ENCODE assay signal across 8 mouse cellular contexts in the genomic region with DNA sequence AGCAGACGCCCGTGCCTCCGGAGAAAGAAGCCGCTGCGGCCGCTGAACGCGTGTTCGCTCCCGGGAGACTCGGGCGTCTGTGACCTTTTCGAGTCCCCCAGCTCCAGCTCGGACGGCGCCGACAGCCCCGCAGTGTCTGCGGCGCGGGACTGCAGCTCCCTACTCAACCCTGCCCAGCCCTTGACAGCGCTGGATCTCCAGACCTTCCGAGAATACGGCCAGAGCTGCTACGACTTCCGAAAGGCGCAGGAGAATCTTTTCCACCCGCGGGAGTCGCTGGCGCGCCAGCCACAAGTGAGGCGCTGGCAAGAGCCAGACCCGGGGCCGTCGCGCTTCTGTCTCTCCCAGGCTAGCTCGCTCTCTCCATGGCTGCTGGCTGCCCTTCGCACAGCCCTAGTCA. TPM values are rescaled to one million over a fixed set of nuclear protein-coding genes. Genes with fewer than 3 reads are reported as not detected.
A peak's percentile ranks its signal among the peaks of the same experiment; 100 is the strongest.
DNase-seq lines count a peak whose midpoint lies in the region; ATAC-seq and TF ChIP-seq lines count a peak whose summit lies in the region.

No protein-coding gene starts in this region.

- peaks cover 4 to 24% of the 10 kb centered on the region in 2 experiments; a peak in 3 of 4 replicates for H3K4me1 ChIP-seq in heart, embryonic 14.5 days (ENCODE audit: control insufficient read depth in 2 of 2, insufficient read depth in 2 of 2, low read length in 2 of 2)
- peaks cover 11% of the 10 kb centered on the region; the same call in 1 of the 2 replicates for H3K4me1 ChIP-seq in G1E (ENCODE audit: insufficient read depth, low read depth, low read length)
- peaks cover 26% of the 10 kb centered on the region for H3K4me1 ChIP-seq in forebrain, embryonic 11.5 days (replicated peaks; ENCODE audit: control insufficient read depth, insufficient read depth, low read length)
- peaks cover 14% of the 10 kb centered on the region for H3K4me1 ChIP-seq in liver, embryonic 11.5 days (replicated peaks; ENCODE audit: control insufficient read depth, insufficient read depth, low read length)
- peaks cover 5% of the 10 kb centered on the region; the same call in 1 of the 2 replicates for H3K4me1 ChIP-seq in stomach, postnatal 0 days (replicated peaks; ENCODE audit: control insufficient read depth, insufficient read depth)

- no peaks in the 10 kb centered on the region for H3K36me3 ChIP-seq in heart, embryonic 14.5 days (ENCODE audit: control insufficient read depth, insufficient read depth, low read length)
- no peaks in the 10 kb centered on the region for H3K36me3 ChIP-seq in G1E (replicated peaks)
- no peaks in the 10 kb centered on the region for H3K36me3 ChIP-seq in forebrain, embryonic 11.5 days (ENCODE audit: control insufficient read depth, insufficient read depth, low read length)
- no peaks in the 10 kb centered on the region for H3K36me3 ChIP-seq in liver, embryonic 11.5 days (ENCODE audit: control insufficient read depth, insufficient read depth, low read length)
- H3K36me3 ChIP-seq in stomach, postnatal 0 days (ENCODE audit: control insufficient read depth, insufficient read depth, low read length): no peaks in the 10 kb centered on the region

- 0 out of 2 replicates have a peak, but pooled peaks have one; percentile 14 for ATAC-seq in heart, embryonic 14.5 days (ENCODE audit: insufficient number of reproducible peaks, insufficient read depth, low FRiP score, low read depth)
- ATAC-seq in G1E (ENCODE audit: extremely low read depth, insufficient number of reproducible peaks, low FRiP score, poor library complexity, severe bottlenecking): no peak
- ATAC-seq in forebrain, embryonic 11.5 days (replicated peaks; ENCODE audit: low FRiP score): peak; percentile 35
- ATAC-seq in liver, embryonic 11.5 days (replicated peaks; ENCODE audit: low FRiP score): 0 out of 2 replicates have a peak, but pooled peaks have one; percentile 7
- ATAC-seq in stomach, postnatal 0 days (ENCODE audit: low FRiP score, low TSS enrichment): peak; percentile 33; the same call in 1 of the 2 replicates

- TF ChIP-seq CTCF in G1E (IDR thresholded peaks at IDR 0.05; ENCODE audit: low read depth, low read length): no peak
- TF ChIP-seq CTCF in stomach, postnatal 0 days (IDR thresholded peaks at IDR 0.05; ENCODE audit: low read depth): no peak

- peak overlapping the region; percentile 60 for H3K9ac ChIP-seq in heart, embryonic 14.5 days (ENCODE audit: low read length)
- H3K9ac ChIP-seq in forebrain, embryonic 11.5 days (ENCODE audit: low read length): peak overlapping the region; percentile 37
- no peak overlapping the region for H3K9ac ChIP-seq in liver, embryonic 11.5 days (ENCODE audit: low read depth, low read length)
- peak overlapping the region; percentile 56 for H3K9ac ChIP-seq in stomach, postnatal 0 days (ENCODE audit: low read length)

- no peak for TF ChIP-seq EP300 in stomach, postnatal 0 days (optimal IDR thresholded peaks at IDR 0.05)

- WGBS in heart, embryonic 14.5 days: under 1% methylated on average over 39 of the region's 39 CpGs
- WGBS in forebrain, embryonic 11.5 days: under 1% methylated on average over 39 of the region's 39 CpGs
- WGBS in liver, embryonic 11.5 days: under 1% methylated on average over 39 of the region's 39 CpGs
- under 1% methylated on average over 39 of the region's 39 CpGs for WGBS in stomach, postnatal 0 days

- peak overlapping the region; percentile 98 for H3K4me2 ChIP-seq in heart, embryonic 14.5 days (ENCODE audit: low read length)
- peak overlapping the region; percentile 92 for H3K4me2 ChIP-seq in forebrain, embryonic 11.5 days (ENCODE audit: low read depth, low read length, severe bottlenecking)
- peak overlapping the region; percentile 96 for H3K4me2 ChIP-seq in liver, embryonic 11.5 days
- peak overlapping the region; percentile 99 for H3K4me2 ChIP-seq in stomach, postnatal 0 days (replicated peaks; ENCODE audit: low read depth)

- intact Hi-C loops in left cerebral cortex, postnatal 36 days (cut with DNase I): loop anchor here (2.0 to 5.0 kb wide), 2 partner anchors 47 to 61 kb away; partner anchors contain the start of genes Cdc20b, Dhx29 and Mtrex

- H3K9me3 ChIP-seq in heart, embryonic 14.5 days (ENCODE audit: control insufficient read depth, low read length): no peaks in the 10 kb centered on the region
- H3K9me3 ChIP-seq in G1E (replicated peaks): peaks cover 5% of the 10 kb centered on the region
- no peaks in the 10 kb centered on the region for H3K9me3 ChIP-seq in forebrain, embryonic 11.5 days (ENCODE audit: control insufficient read depth, low read length)
- no peaks in the 10 kb centered on the region for H3K9me3 ChIP-seq in liver, embryonic 11.5 days (ENCODE audit: control insufficient read depth, low read length)
- H3K9me3 ChIP-seq in stomach, postnatal 0 days (ENCODE audit: control insufficient read depth, low read length): no peaks in the 10 kb centered on the region

- DNase-seq in heart, postnatal 4 days: no peak
- DNase-seq in G1E (ENCODE audit: low spot score): no peak
- DNase-seq in forebrain, embryonic 11.5 days (ENCODE audit: low spot score): no peak
- peak; percentile 47 for DNase-seq in liver, embryonic 11.5 days (ENCODE audit: low spot score)
- DNase-seq in stomach, postnatal 0 days (ENCODE audit: low spot score): no peak
- DNase-seq in left cerebral cortex, postnatal 36 days (ENCODE audit: low spot score in 2 of 2): no peak
- DNase-seq in gastrocnemius, postnatal 10 days: no peak

- peaks cover 71% of the 10 kb centered on the region for H3K27me3 ChIP-seq in heart, embryonic 14.5 days (ENCODE audit: control insufficient read depth, insufficient read depth, low read length)
- H3K27me3 ChIP-seq in G1E (ENCODE audit: insufficient read depth, low read length): peaks cover 56% of the 10 kb centered on the region
- peaks cover 64% of the 10 kb centered on the region for H3K27me3 ChIP-seq in forebrain, embryonic 11.5 days (ENCODE audit: control insufficient read depth, insufficient read depth, low read length)
- H3K27me3 ChIP-seq in liver, embryonic 11.5 days (replicated peaks; ENCODE audit: control insufficient read depth, insufficient read depth, low read length): peaks cover 81% of the 10 kb centered on the region
- H3K27me3 ChIP-seq in stomach, postnatal 0 days (ENCODE audit: control insufficient read depth, insufficient read depth, low read length): peaks cover 10% of the 10 kb centered on the region; the same call in 1 of the 2 replicates

- H3K4me3 ChIP-seq in heart, embryonic 14.5 days (ENCODE audit: control insufficient read depth in 1 of 2, insufficient read depth in 1 of 2, low read depth in 1 of 2, low read length in 2 of 2): peak overlapping the region; percentile 51
- peak overlapping the region; percentile 50; the same call in 1 of the 2 replicates for H3K4me3 ChIP-seq in G1E (ENCODE audit: low read depth, low read length)
- H3K4me3 ChIP-seq in forebrain, embryonic 11.5 days (ENCODE audit: low read depth, low read length): peak overlapping the region; percentile 43
- peak overlapping the region; percentile 53 for H3K4me3 ChIP-seq in liver, embryonic 11.5 days (ENCODE audit: low read depth, low read length)
- peak overlapping the region; percentile 54 for H3K4me3 ChIP-seq in stomach, postnatal 0 days (ENCODE audit: low read depth, low read length)

- no peak overlapping the region for H3K27ac ChIP-seq in heart, embryonic 14.5 days (replicated peaks in 1 of 2; ENCODE audit: control insufficient read depth in 1 of 2, insufficient read depth in 1 of 2, low read depth in 2 of 2, low read length in 2 of 2)
- no peak overlapping the region for H3K27ac ChIP-seq in forebrain, embryonic 11.5 days (ENCODE audit: low read depth, low read length)
- no peak overlapping the region for H3K27ac ChIP-seq in liver, embryonic 11.5 days (ENCODE audit: low read depth, low read length)
- 0 out of 2 replicates have a peak overlapping the region, but pooled peaks have one; percentile 18 for H3K27ac ChIP-seq in stomach, postnatal 0 days (replicated peaks)

RNA-seq across cellular contexts. Expression of gene Ccno, which starts 0.4 kb away (rescaled TPM):
- 0.11 and 0.63 TPM in 2 replicates for polyA plus RNA-seq in heart, embryonic 14.5 days (2014; fragmentation: Nextera tagmentation; extraction: Ambion mirVana)
- under 1 TPM in 1 of 2 experiments, not detected in 1; 0.16 TPM for total RNA-seq in heart, postnatal 4 days (2021)
- total RNA-seq in G1E (2014; fragmentation: Nextera tagmentation) (not detected in 2 replicates), G1E (2017) (0.05 and 0.06 TPM in 2 replicates)
- not detected in 2 replicates for polyA plus RNA-seq in G1E (2012)
- polyA plus RNA-seq in forebrain, embryonic 11.5 days (2014; fragmentation: Nextera tagmentation; extraction: Ambion mirVana): 5.3 and 7.3 TPM in 2 replicates
- polyA plus RNA-seq in liver, embryonic 11.5 days (2014; fragmentation: Nextera tagmentation; extraction: Ambion mirVana): 0.08 TPM in 1 of 2 replicates, not detected in the other
- polyA plus RNA-seq in stomach, postnatal 0 days (2015; fragmentation: Nextera tagmentation; extraction: Ambion mirVana): 0.21 and 0.41 TPM in 2 replicates
- 1 to 10 TPM; 1.7 to 1.8 TPM for total RNA-seq in left cerebral cortex, postnatal 36 days (2021)
- under 1 TPM; 0.21 to 0.23 TPM for total RNA-seq in gastrocnemius, postnatal 10 days (2021)

RNA-seq across cellular contexts. Expression of gene Mcidas, which starts 5.7 kb away (rescaled TPM):
- polyA plus RNA-seq in heart, embryonic 14.5 days (2014; fragmentation: Nextera tagmentation; extraction: Ambion mirVana): not detected in 2 replicates
- not detected for total RNA-seq in heart, postnatal 4 days (2021)
- total RNA-seq in G1E (2014; fragmentation: Nextera tagmentation) (not detected in 2 replicates), G1E (2017) (0.05 TPM in 1 of 2 replicates, not detected in the other)
- polyA plus RNA-seq in G1E (2012): not detected in 2 replicates
- 3.4 TPM in 2 replicates for polyA plus RNA-seq in forebrain, embryonic 11.5 days (2014; fragmentation: Nextera tagmentation; extraction: Ambion mirVana)
- polyA plus RNA-seq in liver, embryonic 11.5 days (2014; fragmentation: Nextera tagmentation; extraction: Ambion mirVana): not detected in 2 replicates
- polyA plus RNA-seq in stomach, postnatal 0 days (2015; fragmentation: Nextera tagmentation; extraction: Ambion mirVana): 0.11 and 0.17 TPM in 2 replicates
- total RNA-seq in left cerebral cortex, postnatal 36 days (2021): under 1 TPM; 0.39 to 0.69 TPM
- total RNA-seq in gastrocnemius, postnatal 10 days (2021): not detected

RNA-seq across cellular contexts. Expression of gene Cdc20b, which starts 46.9 kb away (rescaled TPM):
- polyA plus RNA-seq in heart, embryonic 14.5 days (2014; fragmentation: Nextera tagmentation; extraction: Ambion mirVana): 0.12 TPM in 1 of 2 replicates, not detected in the other
- not detected for total RNA-seq in heart, postnatal 4 days (2021)
- total RNA-seq in G1E (2014; fragmentation: Nextera tagmentation) (not detected in 2 replicates), G1E (2017) (not detected in 2 replicates)
- not detected in 2 replicates for polyA plus RNA-seq in G1E (2012)
- polyA plus RNA-seq in forebrain, embryonic 11.5 days (2014; fragmentation: Nextera tagmentation; extraction: Ambion mirVana): 0.57 and 0.73 TPM in 2 replicates
- not detected in 2 replicates for polyA plus RNA-seq in liver, embryonic 11.5 days (2014; fragmentation: Nextera tagmentation; extraction: Ambion mirVana)
- not detected in 2 replicates for polyA plus RNA-seq in stomach, postnatal 0 days (2015; fragmentation: Nextera tagmentation; extraction: Ambion mirVana)
- total RNA-seq in left cerebral cortex, postnatal 36 days (2021): not detected
- not detected for total RNA-seq in gastrocnemius, postnatal 10 days (2021)

RNA-seq across cellular contexts. Expression of gene Gpx8, which starts 58.2 kb away (rescaled TPM):
- 126 and 147 TPM in 2 replicates for polyA plus RNA-seq in heart, embryonic 14.5 days (2014; fragmentation: Nextera tagmentation; extraction: Ambion mirVana)
- 10 to 100 TPM; 59.5 to 61.2 TPM for total RNA-seq in heart, postnatal 4 days (2021)
- total RNA-seq in G1E (2014; fragmentation: Nextera tagmentation): not detected in 2 replicates
- total RNA-seq in G1E (2017): 0.16 TPM in 1 of 2 replicates, not detected in the other
- polyA plus RNA-seq in G1E (2012): not detected in 2 replicates
- 89.4 and 92.9 TPM in 2 replicates for polyA plus RNA-seq in forebrain, embryonic 11.5 days (2014; fragmentation: Nextera tagmentation; extraction: Ambion mirVana)
- 43.0 and 43.4 TPM in 2 replicates for polyA plus RNA-seq in liver, embryonic 11.5 days (2014; fragmentation: Nextera tagmentation; extraction: Ambion mirVana)
- 96.8 and 104 TPM in 2 replicates for polyA plus RNA-seq in stomach, postnatal 0 days (2015; fragmentation: Nextera tagmentation; extraction: Ambion mirVana)
- total RNA-seq in left cerebral cortex, postnatal 36 days (2021): 1 to 10 TPM; 9.3 to 9.5 TPM
- total RNA-seq in gastrocnemius, postnatal 10 days (2021): 10 to 100 TPM; 36.2 to 43.7 TPM
